Mouse (Mus musculus): ENCODE results near the gene Xlr3a. TPM values are rescaled to one million over a fixed set of nuclear protein-coding genes. Genes with fewer than 3 reads are reported as not detected.
A peak's percentile ranks its signal among the peaks of the same experiment; 100 is the strongest.
"Not testable (repeated sequence)": the region's sequence is repeated elsewhere in the genome, so short reads cannot be mapped to it uniquely, and the experiment has no call there.

Xlr3a gene
- polyA plus RNA-seq (2014; fragmentation: Nextera tagmentation; extraction: Ambion mirVana), result 2.3 and 3.6 TPM in 2 replicates

DNA sequence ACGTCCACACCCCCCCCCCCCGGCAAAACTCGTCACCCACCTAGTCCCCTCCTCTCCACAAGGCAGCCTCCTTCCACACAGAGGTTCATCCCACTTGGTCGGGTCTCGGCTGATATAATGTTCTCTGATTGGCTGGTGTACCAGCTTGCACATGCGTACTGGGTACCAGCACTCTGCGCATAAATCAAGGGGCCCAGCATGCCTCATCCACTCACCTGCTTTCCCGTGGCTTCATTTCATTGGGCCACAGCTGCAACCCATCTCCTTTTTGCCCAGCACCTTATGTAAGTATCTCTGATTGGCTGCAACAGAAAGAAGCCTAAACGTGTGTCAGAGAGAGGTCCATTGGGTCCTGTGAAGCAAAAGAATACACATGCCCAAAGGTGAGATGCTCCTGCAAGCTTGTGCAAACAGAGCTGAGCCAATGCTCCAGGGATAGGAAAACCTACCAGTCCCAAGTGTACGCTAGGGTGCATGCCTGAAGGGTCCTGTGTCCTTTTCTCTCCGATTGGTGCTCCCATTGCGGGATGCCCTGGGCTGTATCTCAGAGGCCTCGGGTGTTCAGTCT is at the start of gene Xlr3a:
Gene Xlr3a (minus strand): TSS at position 155 of the 568 bp plus-strand sequence.
- not testable (repeated sequence) for DNase-seq (ENCODE audit: low spot score); H3K36me3 ChIP-seq (ENCODE audit: control insufficient read depth, insufficient read depth, low read length); H3K4me2 ChIP-seq (ENCODE audit: low read depth, low read length, severe bottlenecking); H3K4me1 ChIP-seq (replicated peaks; ENCODE audit: control insufficient read depth, insufficient read depth, low read length); ATAC-seq (replicated peaks; ENCODE audit: low FRiP score); H3K27ac ChIP-seq (ENCODE audit: low read depth, low read length); H3K9ac ChIP-seq (ENCODE audit: low read length); H3K27me3 ChIP-seq (ENCODE audit: control insufficient read depth, insufficient read depth, low read length); H3K4me3 ChIP-seq (ENCODE audit: low read depth, low read length); H3K9me3 ChIP-seq (ENCODE audit: control insufficient read depth, low read length)
- 81% methylated on average over 12 of the region's 13 CpGs for WGBS

DNA sequence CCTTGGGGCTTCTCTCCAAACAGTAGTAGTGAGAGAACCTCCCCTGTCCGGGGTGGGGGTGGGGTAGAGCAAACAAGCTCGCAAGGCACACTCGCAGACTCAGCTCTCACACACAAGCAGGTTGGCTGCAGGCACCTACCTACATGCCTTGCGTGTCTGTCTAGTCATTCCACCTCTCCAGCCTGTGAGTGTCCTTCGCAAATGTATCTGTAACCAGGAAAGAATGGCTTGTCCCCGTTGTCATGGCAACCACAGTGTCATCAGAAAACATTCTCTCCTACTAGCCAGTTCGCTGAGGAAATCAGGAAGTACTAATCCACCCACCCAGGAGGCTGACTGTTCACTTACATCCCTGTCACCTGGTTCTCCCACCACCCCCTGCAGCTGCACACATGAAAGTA is 46.3 kb upstream of the Xlr3a start:
- no CpG with 5 or more reads among the region's 7 CpGs for WGBS
- H3K4me2 ChIP-seq (ENCODE audit: low read depth, low read length, severe bottlenecking); H3K4me3 ChIP-seq (ENCODE audit: low read depth, low read length); H3K9ac ChIP-seq (ENCODE audit: low read length); ATAC-seq (replicated peaks; ENCODE audit: low FRiP score); H3K27me3 ChIP-seq (ENCODE audit: control insufficient read depth, insufficient read depth, low read length); H3K9me3 ChIP-seq (ENCODE audit: control insufficient read depth, low read length); H3K36me3 ChIP-seq (ENCODE audit: control insufficient read depth, insufficient read depth, low read length); H3K4me1 ChIP-seq (replicated peaks; ENCODE audit: control insufficient read depth, insufficient read depth, low read length); DNase-seq (ENCODE audit: low spot score); H3K27ac ChIP-seq (ENCODE audit: low read depth, low read length): not testable (repeated sequence)

DNA sequence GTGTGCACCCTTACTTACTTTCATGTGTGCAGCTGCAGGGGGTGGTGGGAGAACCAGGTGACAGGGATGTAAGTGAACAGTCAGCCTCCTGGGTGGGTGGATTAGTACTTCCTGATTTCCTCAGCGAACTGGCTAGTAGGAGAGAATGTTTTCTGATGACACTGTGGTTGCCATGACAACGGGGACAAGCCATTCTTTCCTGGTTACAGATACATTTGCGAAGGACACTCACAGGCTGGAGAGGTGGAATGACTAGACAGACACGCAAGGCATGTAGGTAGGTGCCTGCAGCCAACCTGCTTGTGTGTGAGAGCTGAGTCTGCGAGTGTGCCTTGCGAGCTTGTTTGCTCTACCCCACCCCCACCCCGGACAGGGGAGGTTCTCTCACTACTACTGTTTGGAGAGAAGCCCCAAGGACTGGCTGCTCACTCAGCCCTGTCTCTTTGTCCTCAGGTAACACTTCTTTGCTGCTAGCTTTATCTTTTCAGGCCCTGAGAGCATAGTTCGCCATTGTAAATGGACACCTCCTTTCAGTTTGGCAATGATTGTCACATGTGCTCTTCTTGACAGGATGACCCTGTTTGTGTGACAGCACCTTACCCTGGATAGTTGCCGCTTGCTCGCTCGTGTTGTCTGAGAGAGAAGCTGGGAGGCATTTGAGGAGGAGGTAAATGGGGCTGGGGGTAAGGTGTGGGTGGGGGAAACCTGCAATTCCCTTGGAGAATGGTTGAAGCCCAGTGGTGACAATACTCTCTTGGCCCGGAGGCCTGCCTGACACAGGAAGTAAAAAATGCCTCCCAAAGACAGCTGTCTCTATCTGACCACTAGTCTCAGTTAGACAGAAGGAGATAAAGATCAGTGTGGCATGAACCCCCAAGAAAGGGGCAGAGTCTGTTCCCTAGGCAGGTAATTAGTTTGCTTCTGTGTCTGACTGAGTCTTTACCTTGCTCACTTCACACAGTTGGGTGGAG is 26.2 kb upstream of the Xlr3a start:
- H3K27me3 ChIP-seq (ENCODE audit: control insufficient read depth, insufficient read depth, low read length); DNase-seq (ENCODE audit: low spot score); H3K4me1 ChIP-seq (replicated peaks; ENCODE audit: control insufficient read depth, insufficient read depth, low read length); H3K4me2 ChIP-seq (ENCODE audit: low read depth, low read length, severe bottlenecking); H3K4me3 ChIP-seq (ENCODE audit: low read depth, low read length); ATAC-seq (replicated peaks; ENCODE audit: low FRiP score); H3K36me3 ChIP-seq (ENCODE audit: control insufficient read depth, insufficient read depth, low read length); H3K9ac ChIP-seq (ENCODE audit: low read length); H3K9me3 ChIP-seq (ENCODE audit: control insufficient read depth, low read length); H3K27ac ChIP-seq (ENCODE audit: low read depth, low read length): not testable (repeated sequence)
- WGBS, result no CpG with 5 or more reads among the region's 12 CpGs

DNA sequence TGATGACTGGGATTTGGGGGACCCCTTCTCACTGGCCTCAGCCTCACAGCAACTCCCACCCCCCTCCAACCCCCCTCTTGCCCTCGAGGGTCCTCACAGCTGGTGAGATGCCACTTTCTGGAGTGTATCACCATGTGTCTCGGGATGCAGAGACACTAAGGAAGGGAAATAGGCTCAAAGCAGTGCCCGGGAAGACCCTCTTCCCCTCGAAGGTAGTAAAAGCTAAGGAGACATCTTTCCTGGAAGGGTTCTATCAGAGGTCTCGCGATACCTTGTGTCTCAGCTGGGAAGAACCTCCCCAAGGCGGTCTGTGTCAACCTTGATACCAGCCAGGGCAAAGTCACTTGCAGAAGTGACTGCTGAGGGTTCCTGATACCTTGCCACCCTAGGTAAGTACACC is 19.9 kb upstream of the Xlr3a start, which contains the start of gene Gm14685:
Gene Gm14685 (plus strand): TSS at position 301 of the 400 bp plus-strand sequence.
- H3K36me3 ChIP-seq (ENCODE audit: control insufficient read depth, insufficient read depth, low read length); DNase-seq (ENCODE audit: low spot score); H3K4me1 ChIP-seq (replicated peaks; ENCODE audit: control insufficient read depth, insufficient read depth, low read length); H3K9me3 ChIP-seq (ENCODE audit: control insufficient read depth, low read length); ATAC-seq (replicated peaks; ENCODE audit: low FRiP score); H3K27ac ChIP-seq (ENCODE audit: low read depth, low read length); H3K27me3 ChIP-seq (ENCODE audit: control insufficient read depth, insufficient read depth, low read length); H3K9ac ChIP-seq (ENCODE audit: low read length); H3K4me3 ChIP-seq (ENCODE audit: low read depth, low read length); H3K4me2 ChIP-seq (ENCODE audit: low read depth, low read length, severe bottlenecking): not testable (repeated sequence)
- WGBS, result no CpG with 5 or more reads among the region's 7 CpGs

DNA sequence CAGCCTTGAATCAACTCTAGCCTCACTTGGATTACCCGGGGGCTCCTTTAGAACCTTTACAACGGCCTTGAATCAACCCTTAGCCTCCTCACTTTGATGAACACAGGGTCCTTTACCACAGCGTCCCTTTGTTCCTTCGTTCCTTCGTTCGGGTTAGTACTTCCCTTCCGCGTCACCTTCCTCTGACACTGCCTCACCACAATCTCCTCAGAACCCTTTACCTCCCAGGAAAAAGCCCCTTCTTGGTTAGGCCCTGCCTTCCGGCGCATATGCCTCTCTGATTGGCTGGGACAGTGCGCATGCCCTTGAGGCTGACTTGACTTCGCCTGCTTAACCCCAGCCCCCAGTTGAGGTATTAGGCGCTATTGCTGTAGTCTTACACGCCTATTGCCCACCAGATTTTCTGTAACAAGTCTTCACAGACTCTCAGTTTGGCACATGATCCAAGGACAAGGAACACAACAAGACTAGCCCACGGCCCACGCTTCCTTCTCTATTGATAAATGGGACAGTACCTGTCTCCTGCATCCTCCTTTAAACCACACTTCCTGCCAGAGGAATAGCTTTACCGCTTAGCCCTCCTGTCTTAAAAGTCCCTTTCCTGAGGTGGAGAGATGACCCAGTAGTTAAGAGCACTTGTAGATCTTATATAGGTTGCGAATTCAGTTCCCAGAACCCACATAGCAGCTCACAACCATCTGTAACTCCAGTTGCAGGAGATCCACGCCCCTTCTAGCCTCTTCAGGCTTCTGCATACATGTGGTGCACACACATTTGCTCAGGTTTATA is 14.4 kb downstream of the Xlr3a start, which contains the start of gene Xlr4a:
Gene Xlr4a (minus strand): TSS at position 212 of the 789 bp plus-strand sequence.
- not testable (repeated sequence) for H3K27ac ChIP-seq (ENCODE audit: low read depth, low read length); H3K9me3 ChIP-seq (ENCODE audit: control insufficient read depth, low read length); DNase-seq (ENCODE audit: low spot score); H3K4me2 ChIP-seq (ENCODE audit: low read depth, low read length, severe bottlenecking); H3K4me1 ChIP-seq (replicated peaks; ENCODE audit: control insufficient read depth, insufficient read depth, low read length); H3K9ac ChIP-seq (ENCODE audit: low read length); H3K4me3 ChIP-seq (ENCODE audit: low read depth, low read length); ATAC-seq (replicated peaks; ENCODE audit: low FRiP score); H3K27me3 ChIP-seq (ENCODE audit: control insufficient read depth, insufficient read depth, low read length); H3K36me3 ChIP-seq (ENCODE audit: control insufficient read depth, insufficient read depth, low read length)
- 88% methylated on average over 17 of the region's 19 CpGs for WGBS

DNA sequence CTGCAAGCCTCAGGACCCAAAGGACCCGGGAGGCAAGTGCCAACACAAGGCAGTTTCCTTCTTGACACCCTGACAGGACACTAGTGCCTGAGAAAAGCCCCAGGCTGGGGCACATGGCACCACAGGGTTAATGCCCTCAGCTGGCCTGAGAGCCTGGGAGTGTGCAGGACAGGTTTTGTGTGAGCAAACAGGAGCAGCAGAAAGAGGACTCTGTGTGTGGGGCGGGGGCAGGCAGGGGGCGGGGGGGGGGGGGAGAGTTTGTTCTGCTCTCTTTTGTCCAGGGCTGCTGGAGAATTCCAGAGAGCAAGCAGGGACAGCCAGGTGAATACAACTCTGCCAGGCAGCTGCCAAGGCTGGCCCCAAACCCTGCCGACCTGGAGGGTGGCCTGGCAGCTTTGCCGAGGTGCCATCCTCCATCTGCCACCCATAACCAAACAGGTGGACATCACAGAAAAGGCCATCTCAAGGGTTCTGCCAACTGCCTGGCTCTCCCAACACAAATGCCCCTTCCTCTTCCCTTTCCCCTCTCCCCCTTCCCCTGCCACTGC is 30.1 kb downstream of the Xlr3a start:
- H3K36me3 ChIP-seq (ENCODE audit: control insufficient read depth, insufficient read depth, low read length); H3K4me1 ChIP-seq (replicated peaks; ENCODE audit: control insufficient read depth, insufficient read depth, low read length); H3K4me2 ChIP-seq (ENCODE audit: low read depth, low read length, severe bottlenecking); H3K27me3 ChIP-seq (ENCODE audit: control insufficient read depth, insufficient read depth, low read length); ATAC-seq (replicated peaks; ENCODE audit: low FRiP score); H3K9me3 ChIP-seq (ENCODE audit: control insufficient read depth, low read length); H3K27ac ChIP-seq (ENCODE audit: low read depth, low read length); DNase-seq (ENCODE audit: low spot score); H3K4me3 ChIP-seq (ENCODE audit: low read depth, low read length); H3K9ac ChIP-seq (ENCODE audit: low read length): not testable (repeated sequence)
- no CpG with 5 or more reads among the region's 5 CpGs for WGBS

DNA sequence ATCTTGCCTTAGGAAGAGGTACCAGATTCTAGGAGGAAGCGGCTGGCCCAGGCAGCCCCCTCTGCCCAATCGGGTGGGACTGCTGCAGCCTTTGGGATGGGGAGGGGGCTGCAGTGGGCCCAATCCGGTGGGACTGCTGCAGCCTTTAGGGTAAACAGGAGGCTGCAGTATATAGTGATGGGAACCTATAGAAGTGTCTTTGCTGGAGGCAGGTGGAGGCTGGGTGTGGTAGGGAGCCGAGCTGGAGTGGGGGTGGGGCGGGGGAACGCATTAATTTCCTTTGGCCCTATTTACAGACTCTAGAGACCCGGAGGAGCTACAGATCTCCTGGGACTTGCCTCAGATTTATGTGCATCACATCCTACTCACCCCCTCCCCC is 32.5 kb downstream of the Xlr3a start, which contains the start of gene Pnma3:
Gene Pnma3 (plus strand): TSS at position 373 of the 379 bp plus-strand sequence.
- ATAC-seq (replicated peaks; ENCODE audit: low FRiP score) (peak; percentile 56), DNase-seq (ENCODE audit: low spot score) (no peak)
- no peaks in the 10 kb centered on the region for H3K36me3 ChIP-seq (ENCODE audit: control insufficient read depth, insufficient read depth, low read length)
- peak within 1 kb of the TSS; percentile 54 for H3K9ac ChIP-seq (ENCODE audit: low read length)
- peak within 1 kb of the TSS; percentile 16; the same call in 1 of the 2 replicates for H3K4me3 ChIP-seq (ENCODE audit: low read depth, low read length)
- H3K27me3 ChIP-seq (ENCODE audit: control insufficient read depth, insufficient read depth, low read length), result no peaks in the 10 kb centered on the region
- no peak within 1 kb of the TSS for H3K27ac ChIP-seq (ENCODE audit: low read depth, low read length)
- no peaks in the 10 kb centered on the region for H3K9me3 ChIP-seq (ENCODE audit: control insufficient read depth, low read length)
- peak within 1 kb of the TSS; percentile 46 for H3K4me2 ChIP-seq (ENCODE audit: low read depth, low read length, severe bottlenecking)
- 27% methylated on average over 7 of the region's 7 CpGs for WGBS
- H3K4me1 ChIP-seq (replicated peaks; ENCODE audit: control insufficient read depth, insufficient read depth, low read length), result no peaks in the 10 kb centered on the region

Data from forebrain, embryonic 11.5 days (tissue).